Mouse (Mus musculus): Measurements from ENCODE around the gene Atxn7l3.

DNA sequence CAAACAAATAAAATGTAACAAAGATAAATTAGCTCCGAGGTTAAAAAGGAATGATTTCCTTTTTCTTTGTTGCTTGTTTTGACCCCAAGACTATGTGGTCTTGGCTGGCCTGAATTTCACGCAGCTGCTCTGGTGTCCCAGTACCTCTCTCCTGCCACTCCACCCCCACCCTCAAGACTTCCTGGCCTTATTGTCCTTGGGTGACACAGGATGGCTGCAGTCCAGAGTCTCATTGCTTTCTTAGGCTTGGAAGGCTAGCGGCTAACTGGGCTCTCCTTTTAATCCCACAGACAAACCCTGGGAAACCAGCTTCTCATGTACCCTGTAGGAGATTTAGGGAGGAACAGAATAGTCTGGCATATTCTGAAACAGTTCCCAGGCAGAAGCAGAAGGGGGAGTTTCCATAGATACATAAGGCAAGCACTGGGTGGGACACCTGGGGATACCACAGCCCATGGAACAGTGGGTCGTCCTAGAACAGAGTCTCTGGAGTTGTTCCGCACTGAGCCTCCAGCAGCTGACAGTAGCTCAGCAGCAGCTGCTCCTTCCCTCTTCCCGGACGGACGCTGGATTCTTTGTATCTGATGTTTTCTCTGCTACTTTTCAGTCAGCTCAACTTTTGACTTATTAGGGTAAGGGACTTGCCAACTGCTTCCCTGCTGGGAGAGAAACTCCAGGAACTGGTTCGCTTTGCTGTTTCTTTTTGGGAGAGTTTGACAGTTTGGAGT, 38.7 kb upstream of the Atxn7l3 start:
- no peak for TF ChIP-seq CTCF (IDR thresholded peaks at IDR 0.05; ENCODE audit: low read depth)
- TF ChIP-seq EP300 (IDR thresholded peaks at IDR 0.05; ENCODE audit: low read depth), result no peak

Data from liver, postnatal 0 days (tissue).